Mouse (Mus musculus): ENCODE measurements around the gene Spen. TPM values are rescaled to one million over a fixed set of nuclear protein-coding genes. Genes with fewer than 3 reads are reported as not detected.

Spen gene
- polyA plus RNA-seq, 1 experiment = 56.0 TPM

- no peak for TF ChIP-seq CTCF (IDR thresholded peaks at IDR 0.05; ENCODE audit: extremely low read depth, insufficient read length, insufficient replicate concordance, low read depth, low read length)
- no peak for TF ChIP-seq POLR2A (IDR thresholded peaks at IDR 0.05; ENCODE audit: low read depth, low read length)
- no peak overlapping the region for H3K27ac ChIP-seq (ENCODE audit: insufficient read depth, low read depth, low read length)
Observed at GRCm38 (mm10) chr4:141455526-141455925, 82.9 kb downstream of the Spen start.

GRCm38 (mm10) chr4:141454581-141455350 lies 83.6 kb downstream of the Spen start:
- Histone ChIP-seq H3K36me3 (ENCODE audit: control insufficient read depth, insufficient read depth, low read length) (peaks cover 15% of the 10 kb centered on the region; the same call in 1 of the 2 replicates), H3K4me1 (ENCODE audit: control insufficient read depth, insufficient read depth, insufficient read length, low read length) (peaks cover 10% of the 10 kb centered on the region), H3K27me3 (ENCODE audit: control insufficient read depth, insufficient read depth, low read length) (no peaks in the 10 kb centered on the region), H3K27ac (ENCODE audit: insufficient read depth, low read depth, low read length) (no peak overlapping the region), H3K4me3 (ENCODE audit: low read depth, low read length) (no peak overlapping the region)
- TF ChIP-seq CTCF (IDR thresholded peaks at IDR 0.05; ENCODE audit: extremely low read depth, insufficient read length, insufficient replicate concordance, low read depth, low read length) (no peak), POLR2A (IDR thresholded peaks at IDR 0.05; ENCODE audit: low read depth, low read length) (no peak)
- WGBS = 70% methylated on average over 14 of the region's 14 CpGs

More at GRCm38 (mm10) chr4:141455526-141455925, 82.9 kb downstream of the Spen start:
- Histone ChIP-seq H3K4me3 (ENCODE audit: low read depth, low read length) (no peak overlapping the region), H3K36me3 (ENCODE audit: control insufficient read depth, insufficient read depth, low read length) (peaks cover 13% of the 10 kb centered on the region; the same call in 1 of the 2 replicates), H3K27me3 (ENCODE audit: control insufficient read depth, insufficient read depth, low read length) (no peaks in the 10 kb centered on the region), H3K4me1 (ENCODE audit: control insufficient read depth, insufficient read depth, insufficient read length, low read length) (peaks cover 10% of the 10 kb centered on the region)
- 98% methylated on average over 4 of the region's 4 CpGs for WGBS

- Histone ChIP-seq H3K36me3 (ENCODE audit: control insufficient read depth, insufficient read depth, low read length) (peaks cover 22% of the 10 kb centered on the region), H3K4me3 (ENCODE audit: low read depth, low read length) (no peak overlapping the region), H3K27ac (ENCODE audit: insufficient read depth, low read depth, low read length) (no peak overlapping the region), H3K27me3 (ENCODE audit: control insufficient read depth, insufficient read depth, low read length) (no peaks in the 10 kb centered on the region), H3K4me1 (ENCODE audit: control insufficient read depth, insufficient read depth, insufficient read length, low read length) (peaks cover 10% of the 10 kb centered on the region)
- TF ChIP-seq POLR2A (IDR thresholded peaks at IDR 0.05; ENCODE audit: low read depth, low read length) (no peak), CTCF (IDR thresholded peaks at IDR 0.05; ENCODE audit: extremely low read depth, insufficient read length, insufficient replicate concordance, low read depth, low read length) (no peak)
- 77% methylated on average over 9 of the region's 9 CpGs for WGBS
Observed at GRCm38 (mm10) chr4:141451916-141452450, 86.4 kb downstream of the Spen start.

GRCm38 (mm10) chr4:141451251-141451650 lies 87.1 kb downstream of the Spen start:
- no peak for TF ChIP-seq POLR2A (IDR thresholded peaks at IDR 0.05; ENCODE audit: low read depth, low read length)
- no peak for TF ChIP-seq CTCF (IDR thresholded peaks at IDR 0.05; ENCODE audit: extremely low read depth, insufficient read length, insufficient replicate concordance, low read depth, low read length)
- Histone ChIP-seq H3K27ac (ENCODE audit: insufficient read depth, low read depth, low read length) (no peak overlapping the region), H3K4me3 (ENCODE audit: low read depth, low read length) (no peak overlapping the region), H3K27me3 (ENCODE audit: control insufficient read depth, insufficient read depth, low read length) (no peaks in the 10 kb centered on the region), H3K36me3 (ENCODE audit: control insufficient read depth, insufficient read depth, low read length) (peaks cover 22% of the 10 kb centered on the region), H3K4me1 (ENCODE audit: control insufficient read depth, insufficient read depth, insufficient read length, low read length) (peaks cover 6% of the 10 kb centered on the region; the same call in 1 of the 2 replicates)
- WGBS = 88% methylated on average over 2 of the region's 2 CpGs

DNA sequence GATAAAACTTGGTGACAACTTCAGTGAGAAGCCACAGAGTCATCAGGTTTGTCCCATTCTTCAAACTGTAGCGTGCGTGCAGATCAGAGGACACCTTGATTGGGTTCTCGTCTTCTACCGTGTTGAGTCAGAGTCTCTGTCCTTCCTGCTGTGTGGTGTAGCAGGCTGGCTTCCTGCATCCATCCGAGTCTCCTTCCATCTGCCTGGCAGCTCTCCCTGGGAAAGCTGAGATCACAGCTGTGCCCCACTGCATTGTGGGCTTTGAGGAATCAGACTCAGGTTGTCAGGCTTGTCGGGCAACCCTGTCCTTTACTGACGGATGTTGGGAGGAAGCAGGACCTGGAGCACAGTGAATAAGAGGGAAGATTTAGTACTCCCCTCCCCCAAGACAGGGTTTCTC lies 92.2 kb downstream of the Spen start:
- H3K27ac ChIP-seq (ENCODE audit: insufficient read depth, low read depth, low read length) = no peak overlapping the region
- peaks cover 5% of the 10 kb centered on the region; the same call in 1 of the 2 replicates for H3K4me1 ChIP-seq (ENCODE audit: control insufficient read depth, insufficient read depth, insufficient read length, low read length)
- H3K4me3 ChIP-seq (ENCODE audit: low read depth, low read length) = no peak overlapping the region
- TF ChIP-seq POLR2A (IDR thresholded peaks at IDR 0.05; ENCODE audit: low read depth, low read length) (no peak), CTCF (IDR thresholded peaks at IDR 0.05; ENCODE audit: extremely low read depth, insufficient read length, insufficient replicate concordance, low read depth, low read length) (no peak)
- H3K36me3 ChIP-seq (ENCODE audit: control insufficient read depth, insufficient read depth, low read length) = peaks cover 11% of the 10 kb centered on the region
- H3K27me3 ChIP-seq (ENCODE audit: control insufficient read depth, insufficient read depth, low read length) = no peaks in the 10 kb centered on the region
- WGBS = 62% methylated on average over 7 of the region's 7 CpGs

GRCm38 (mm10) chr4:141445328-141445720 lies 93.1 kb downstream of the Spen start:
- Histone ChIP-seq H3K27me3 (ENCODE audit: control insufficient read depth, insufficient read depth, low read length) (no peaks in the 10 kb centered on the region), H3K4me1 (ENCODE audit: control insufficient read depth, insufficient read depth, insufficient read length, low read length) (peaks cover 9% of the 10 kb centered on the region; the same call in 1 of the 2 replicates), H3K27ac (ENCODE audit: insufficient read depth, low read depth, low read length) (no peak overlapping the region), H3K4me3 (ENCODE audit: low read depth, low read length) (peak overlapping the region; percentile 93), H3K36me3 (ENCODE audit: control insufficient read depth, insufficient read depth, low read length) (peaks cover 11% of the 10 kb centered on the region)
- no peak for TF ChIP-seq CTCF (IDR thresholded peaks at IDR 0.05; ENCODE audit: extremely low read depth, insufficient read length, insufficient replicate concordance, low read depth, low read length)
- TF ChIP-seq POLR2A (IDR thresholded peaks at IDR 0.05; ENCODE audit: low read depth, low read length) = no peak
- whole genome bisulfite sequencing = 10% methylated on average over 14 of the region's 14 CpGs
